Mouse (Mus musculus): ENCODE measurements around the gene Cyp2c23. TPM values are rescaled to one million over a fixed set of nuclear protein-coding genes. Genes with fewer than 3 reads are reported as not detected.

Gene Cyp2c23
- polyA plus RNA-seq, 2 experiments, result 10.5 to 20.7 TPM

GRCm38 (mm10) chr19:43960014-43960413, 69.0 kb downstream of the Cyp2c23 start:
- TF ChIP-seq EP300 (IDR thresholded peaks at IDR 0.05; ENCODE audit: low read depth) (no peak), CTCF (IDR thresholded peaks at IDR 0.05; ENCODE audit: low read depth) (no peak)
- WGBS (ENCODE audit: insufficient replicate concordance), result 70% methylated on average over 11 of the region's 11 CpGs

GRCm38 (mm10) chr19:43959162-43959561, 69.8 kb downstream of the Cyp2c23 start:
- DNase-seq (ENCODE audit: low read depth in 3 of 3, low spot score in 3 of 3), result peak; percentile 31 to 36 (median 36)
- H3K4me1 ChIP-seq (replicated peaks; ENCODE audit: control insufficient read depth in 2 of 2, insufficient read depth in 2 of 2, low read length in 1 of 2), result no peaks in the 10 kb centered on the region
- TF ChIP-seq EP300 (IDR thresholded peaks at IDR 0.05; ENCODE audit: low read depth), result no peak
- peak; percentile 96 for TF ChIP-seq CTCF (IDR thresholded peaks at IDR 0.05; ENCODE audit: low read depth)
- no peak overlapping the region for H3K9ac ChIP-seq (replicated peaks)
- WGBS (ENCODE audit: insufficient replicate concordance), result 19% methylated on average over 2 of the region's 2 CpGs
- H3K27ac ChIP-seq, result no peak overlapping the region
- 0 out of 2 replicates have a peak, but pooled peaks have one; percentile 35 for ATAC-seq (ENCODE audit: insufficient read depth)
- no peak overlapping the region for H3K4me2 ChIP-seq (ENCODE audit: low read depth)
- H3K36me3 ChIP-seq (replicated peaks; ENCODE audit: control insufficient read depth, insufficient read depth, low read depth), result no peaks in the 10 kb centered on the region
- H3K4me3 ChIP-seq (ENCODE audit: insufficient read depth in 1 of 2, low read depth in 2 of 2, low read length in 2 of 2), result no peak overlapping the region
- no peaks in the 10 kb centered on the region for H3K27me3 ChIP-seq (ENCODE audit: control insufficient read depth, insufficient read depth, low read length)
- no peaks in the 10 kb centered on the region for H3K9me3 ChIP-seq (ENCODE audit: control insufficient read depth, low read length)

More at GRCm38 (mm10) chr19:43960014-43960413, 69.0 kb downstream of the Cyp2c23 start:
- Histone ChIP-seq H3K9ac (replicated peaks) (no peak overlapping the region), H3K4me3 (ENCODE audit: insufficient read depth in 1 of 2, low read depth in 2 of 2, low read length in 2 of 2) (no peak overlapping the region), H3K9me3 (ENCODE audit: control insufficient read depth, low read length) (no peaks in the 10 kb centered on the region), H3K4me1 (replicated peaks; ENCODE audit: control insufficient read depth in 2 of 2, insufficient read depth in 2 of 2, low read length in 1 of 2) (no peaks in the 10 kb centered on the region), H3K36me3 (replicated peaks; ENCODE audit: control insufficient read depth, insufficient read depth, low read depth) (no peaks in the 10 kb centered on the region), H3K27me3 (ENCODE audit: control insufficient read depth, insufficient read depth, low read length) (no peaks in the 10 kb centered on the region), H3K27ac (no peak overlapping the region), H3K4me2 (ENCODE audit: low read depth) (no peak overlapping the region)
- ATAC-seq (ENCODE audit: insufficient read depth) (no peak), DNase-seq (ENCODE audit: low read depth in 3 of 3, low spot score in 3 of 3) (no peak)

- no peak overlapping the region for H3K27ac ChIP-seq
- H3K27me3 ChIP-seq (ENCODE audit: control insufficient read depth, insufficient read depth, low read length), result no peaks in the 10 kb centered on the region
- TF ChIP-seq EP300 (IDR thresholded peaks at IDR 0.05; ENCODE audit: low read depth) (no peak), CTCF (IDR thresholded peaks at IDR 0.05; ENCODE audit: low read depth) (no peak)
- H3K36me3 ChIP-seq (replicated peaks; ENCODE audit: control insufficient read depth, insufficient read depth, low read depth), result no peaks in the 10 kb centered on the region
- H3K4me2 ChIP-seq (ENCODE audit: low read depth), result no peak overlapping the region
- 81% methylated on average over 4 of the region's 4 CpGs for WGBS (ENCODE audit: insufficient replicate concordance)
- DNase-seq (ENCODE audit: low read depth in 3 of 3, low spot score in 3 of 3), result no peak
- H3K4me1 ChIP-seq (replicated peaks; ENCODE audit: control insufficient read depth in 2 of 2, insufficient read depth in 2 of 2, low read length in 1 of 2), result no peaks in the 10 kb centered on the region
- ATAC-seq (ENCODE audit: insufficient read depth), result no peak
- no peak overlapping the region for H3K9ac ChIP-seq (replicated peaks)
- H3K4me3 ChIP-seq (ENCODE audit: insufficient read depth in 1 of 2, low read depth in 2 of 2, low read length in 2 of 2), result no peak overlapping the region
- H3K9me3 ChIP-seq (ENCODE audit: control insufficient read depth, low read length), result no peaks in the 10 kb centered on the region
Observed at GRCm38 (mm10) chr19:43957881-43958280, 71.1 kb downstream of the Cyp2c23 start.

GRCm38 (mm10) chr19:43957402-43957801, 71.6 kb downstream of the Cyp2c23 start:
- no peak overlapping the region for H3K9ac ChIP-seq (replicated peaks)
- WGBS (ENCODE audit: insufficient replicate concordance), result 30% methylated on average over 4 of the region's 4 CpGs
- H3K27ac ChIP-seq, result no peak overlapping the region
- DNase-seq (ENCODE audit: low read depth in 3 of 3, low spot score in 3 of 3), result no peak
- no peak overlapping the region for H3K4me3 ChIP-seq (ENCODE audit: insufficient read depth in 1 of 2, low read depth in 2 of 2, low read length in 2 of 2)
- ATAC-seq (ENCODE audit: insufficient read depth), result no peak
- no peaks in the 10 kb centered on the region for H3K27me3 ChIP-seq (ENCODE audit: control insufficient read depth, insufficient read depth, low read length)
- TF ChIP-seq EP300 (IDR thresholded peaks at IDR 0.05; ENCODE audit: low read depth) (no peak), CTCF (IDR thresholded peaks at IDR 0.05; ENCODE audit: low read depth) (no peak)
- no peak overlapping the region for H3K4me2 ChIP-seq (ENCODE audit: low read depth)
- no peaks in the 10 kb centered on the region for H3K36me3 ChIP-seq (replicated peaks; ENCODE audit: control insufficient read depth, insufficient read depth, low read depth)
- no peaks in the 10 kb centered on the region for H3K9me3 ChIP-seq (ENCODE audit: control insufficient read depth, low read length)
- no peaks in the 10 kb centered on the region for H3K4me1 ChIP-seq (replicated peaks; ENCODE audit: control insufficient read depth in 2 of 2, insufficient read depth in 2 of 2, low read length in 1 of 2)

GRCm38 (mm10) chr19:43955266-43955665, 73.7 kb downstream of the Cyp2c23 start:
- Histone ChIP-seq H3K27ac (no peak overlapping the region), H3K9me3 (ENCODE audit: control insufficient read depth, low read length) (no peaks in the 10 kb centered on the region), H3K4me1 (replicated peaks; ENCODE audit: control insufficient read depth in 2 of 2, insufficient read depth in 2 of 2, low read length in 1 of 2) (no peaks in the 10 kb centered on the region), H3K27me3 (ENCODE audit: control insufficient read depth, insufficient read depth, low read length) (no peaks in the 10 kb centered on the region), H3K9ac (replicated peaks) (no peak overlapping the region), H3K36me3 (replicated peaks; ENCODE audit: control insufficient read depth, insufficient read depth, low read depth) (no peaks in the 10 kb centered on the region), H3K4me2 (ENCODE audit: low read depth) (no peak overlapping the region), H3K4me3 (ENCODE audit: insufficient read depth in 1 of 2, low read depth in 2 of 2, low read length in 2 of 2) (no peak overlapping the region)
- 41% methylated on average over 5 of the region's 5 CpGs for WGBS (ENCODE audit: insufficient replicate concordance)
- DNase-seq (ENCODE audit: low read depth in 3 of 3, low spot score in 3 of 3), result no peak
- TF ChIP-seq EP300 (IDR thresholded peaks at IDR 0.05; ENCODE audit: low read depth) (no peak), CTCF (IDR thresholded peaks at IDR 0.05; ENCODE audit: low read depth) (no peak)
- no peak for ATAC-seq (ENCODE audit: insufficient read depth)

Other genes starting within 250 kb of the Cyp2c23 start
- gene Abcc2, start 247.0 kb downstream of the Cyp2c23 start, polyA plus RNA-seq (2012; rRNA removed), result 12.9 and 13.4 TPM in 2 replicates
- gene Abcc2, start 247.0 kb downstream of the Cyp2c23 start, polyA plus RNA-seq (2014; fragmentation: Nextera tagmentation; extraction: Ambion mirVana), result 9.5 and 10.6 TPM in 2 replicates
- 2.1 and 2.2 TPM in 2 replicates for gene Dnmbp, start 89.0 kb downstream of the Cyp2c23 start, polyA plus RNA-seq (2012; rRNA removed)
- gene Dnmbp, start 89.0 kb downstream of the Cyp2c23 start, polyA plus RNA-seq (2014; fragmentation: Nextera tagmentation; extraction: Ambion mirVana), result 1.3 and 1.5 TPM in 2 replicates
- 49.5 and 50.9 TPM in 2 replicates for gene Cpn1, start 42.7 kb downstream of the Cyp2c23 start, polyA plus RNA-seq (2012; rRNA removed)
- 43.9 and 50.1 TPM in 2 replicates for gene Cpn1, start 42.7 kb downstream of the Cyp2c23 start, polyA plus RNA-seq (2014; fragmentation: Nextera tagmentation; extraction: Ambion mirVana)
- 7.1 and 11.4 TPM in 2 replicates for gene Erlin1, start 40.6 kb upstream of the Cyp2c23 start, polyA plus RNA-seq (2012; rRNA removed)
- gene Erlin1, start 40.6 kb upstream of the Cyp2c23 start, polyA plus RNA-seq (2014; fragmentation: Nextera tagmentation; extraction: Ambion mirVana), result 13.0 and 13.4 TPM in 2 replicates
- gene Chuk, start 78.3 kb upstream of the Cyp2c23 start, polyA plus RNA-seq (2012; rRNA removed), result 14.8 and 20.7 TPM in 2 replicates
- 20.5 and 21.0 TPM in 2 replicates for gene Chuk, start 78.3 kb upstream of the Cyp2c23 start, polyA plus RNA-seq (2014; fragmentation: Nextera tagmentation; extraction: Ambion mirVana)
- gene Cwf19l1, start 106.7 kb upstream of the Cyp2c23 start, polyA plus RNA-seq (2012; rRNA removed), result 4.6 and 8.8 TPM in 2 replicates
- gene Cwf19l1, start 106.7 kb upstream of the Cyp2c23 start, polyA plus RNA-seq (2014; fragmentation: Nextera tagmentation; extraction: Ambion mirVana), result 12.9 and 18.0 TPM in 2 replicates
- gene Bloc1s2, start 117.2 kb upstream of the Cyp2c23 start, polyA plus RNA-seq (2012; rRNA removed), result 18.4 and 28.1 TPM in 2 replicates
- 44.5 and 45.0 TPM in 2 replicates for gene Bloc1s2, start 117.2 kb upstream of the Cyp2c23 start, polyA plus RNA-seq (2014; fragmentation: Nextera tagmentation; extraction: Ambion mirVana)
- gene Pkd2l1, start 163.2 kb upstream of the Cyp2c23 start, polyA plus RNA-seq (2012; rRNA removed), result not detected in 2 replicates
- not detected in 2 replicates for gene Pkd2l1, start 163.2 kb upstream of the Cyp2c23 start, polyA plus RNA-seq (2014; fragmentation: Nextera tagmentation; extraction: Ambion mirVana)
- not detected in 2 replicates for gene Scd3, start 174.1 kb upstream of the Cyp2c23 start, polyA plus RNA-seq (2012; rRNA removed)
- gene Scd3, start 174.1 kb upstream of the Cyp2c23 start, polyA plus RNA-seq (2014; fragmentation: Nextera tagmentation; extraction: Ambion mirVana), result not detected in 2 replicates